Mouse (Mus musculus): Measurements from ENCODE around the gene Caln1.

DNA sequence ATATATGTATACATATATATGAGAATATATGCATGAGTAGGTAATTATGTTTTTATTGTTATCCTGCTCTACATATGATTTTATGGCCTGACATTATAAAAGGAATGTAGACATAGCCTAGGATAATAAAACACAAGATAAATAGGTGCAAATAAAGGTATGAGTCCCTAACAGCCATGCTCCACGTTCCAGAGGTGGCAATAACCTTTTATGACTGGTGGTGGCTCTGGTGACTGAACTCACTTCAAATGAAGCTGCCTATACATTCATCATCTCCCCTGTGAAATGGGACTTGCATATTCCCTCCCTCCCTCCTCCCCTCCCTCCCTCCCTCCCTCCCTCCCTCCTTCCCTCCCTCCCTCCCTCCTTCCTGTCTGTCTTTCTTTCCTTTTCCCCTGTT is 111.0 kb downstream of the Caln1 start:
- no peak for TF ChIP-seq FLI1 (IDR thresholded peaks at IDR 0.05; ENCODE audit: low read length)
- no peak for TF ChIP-seq GATA1 (IDR thresholded peaks at IDR 0.05; ENCODE audit: borderline replicate concordance, low read length)

Data from megakaryocyte, embryonic 14.5 days (primary cell).